Mouse (Mus musculus): ENCODE results near the gene Hmcn2. TPM values are rescaled to one million over a fixed set of nuclear protein-coding genes. Genes with fewer than 3 reads are reported as not detected.

Gene Hmcn2
- polyA plus RNA-seq, 1 experiment from 2014 or later = 0.20 TPM

GRCm38 (mm10) chr2:31291421-31291820 is 22.8 kb upstream of the Hmcn2 start:
- Histone ChIP-seq H3K36me3 (replicated peaks; ENCODE audit: insufficient read depth, low read length) (no peaks in the 10 kb centered on the region), H3K4me2 (ENCODE audit: low read depth, low read length) (no peak overlapping the region), H3K27me3 (ENCODE audit: insufficient read depth, low read length) (no peaks in the 10 kb centered on the region), H3K9ac (replicated peaks) (no peak overlapping the region), H3K9me3 (ENCODE audit: low read length) (no peaks in the 10 kb centered on the region), H3K4me1 (ENCODE audit: insufficient read depth) (no peaks in the 10 kb centered on the region), H3K27ac (ENCODE audit: low read depth) (no peak overlapping the region), H3K4me3 (ENCODE audit: low read depth, low read length) (no peak overlapping the region)
- 7% methylated on average over 6 of the region's 6 CpGs for whole genome bisulfite sequencing (ENCODE audit: insufficient replicate concordance)
- TF ChIP-seq CTCF (IDR thresholded peaks at IDR 0.05; ENCODE audit: low read depth) = peak; percentile 100
- no peak for TF ChIP-seq EP300 (IDR thresholded peaks at IDR 0.05; ENCODE audit: low read depth)
- DNase-seq (peak; percentile 73), ATAC-seq (no peak)

GRCm38 (mm10) chr2:31294985-31295384 is 19.2 kb upstream of the Hmcn2 start:
- H3K4me1 ChIP-seq (ENCODE audit: insufficient read depth) = peaks cover 5% of the 10 kb centered on the region; the same call in 1 of the 2 replicates
- H3K27ac ChIP-seq (ENCODE audit: low read depth) = no peak overlapping the region
- ATAC-seq (no peak), DNase-seq (peak; percentile 80)
- no peak for TF ChIP-seq EP300 (IDR thresholded peaks at IDR 0.05; ENCODE audit: low read depth)
- TF ChIP-seq CTCF (IDR thresholded peaks at IDR 0.05; ENCODE audit: low read depth) = peak; percentile 94
- H3K9me3 ChIP-seq (ENCODE audit: low read length) = no peaks in the 10 kb centered on the region
- H3K36me3 ChIP-seq (replicated peaks; ENCODE audit: insufficient read depth, low read length) = no peaks in the 10 kb centered on the region
- H3K4me3 ChIP-seq (ENCODE audit: low read depth, low read length) = no peak overlapping the region
- no peak overlapping the region for H3K9ac ChIP-seq (replicated peaks)
- 0% methylated on average over 4 of the region's 4 CpGs for WGBS (ENCODE audit: insufficient replicate concordance)
- H3K27me3 ChIP-seq (ENCODE audit: insufficient read depth, low read length) = no peaks in the 10 kb centered on the region
- no peak overlapping the region for H3K4me2 ChIP-seq (ENCODE audit: low read depth, low read length)

- Histone ChIP-seq H3K4me1 (ENCODE audit: insufficient read depth) (peaks cover 5% of the 10 kb centered on the region; the same call in 1 of the 2 replicates), H3K9me3 (ENCODE audit: low read length) (no peaks in the 10 kb centered on the region), H3K4me2 (ENCODE audit: low read depth, low read length) (no peak overlapping the region), H3K27me3 (ENCODE audit: insufficient read depth, low read length) (no peaks in the 10 kb centered on the region), H3K4me3 (ENCODE audit: low read depth, low read length) (no peak overlapping the region), H3K36me3 (replicated peaks; ENCODE audit: insufficient read depth, low read length) (no peaks in the 10 kb centered on the region), H3K9ac (replicated peaks) (no peak overlapping the region), H3K27ac (ENCODE audit: low read depth) (no peak overlapping the region)
- no peak for ATAC-seq
- 70% methylated on average over 6 of the region's 6 CpGs for WGBS (ENCODE audit: insufficient replicate concordance)
- no peak for DNase-seq
- TF ChIP-seq EP300 (IDR thresholded peaks at IDR 0.05; ENCODE audit: low read depth) = no peak
- TF ChIP-seq CTCF (IDR thresholded peaks at IDR 0.05; ENCODE audit: low read depth) = no peak
Observed at GRCm38 (mm10) chr2:31296395-31296794, 17.8 kb upstream of the Hmcn2 start.

GRCm38 (mm10) chr2:31297602-31298268 is 16.5 kb upstream of the Hmcn2 start:
- 8% methylated on average over 17 of the region's 17 CpGs for WGBS (ENCODE audit: insufficient replicate concordance)
- no peak for TF ChIP-seq CTCF (IDR thresholded peaks at IDR 0.05; ENCODE audit: low read depth)
- no peak for TF ChIP-seq EP300 (IDR thresholded peaks at IDR 0.05; ENCODE audit: low read depth)
- peak overlapping the region; percentile 37 for H3K4me3 ChIP-seq (ENCODE audit: low read depth, low read length)
- peak overlapping the region; percentile 64 for H3K4me2 ChIP-seq (ENCODE audit: low read depth, low read length)
- no peaks in the 10 kb centered on the region for H3K27me3 ChIP-seq (ENCODE audit: insufficient read depth, low read length)
- H3K9ac ChIP-seq (replicated peaks) = no peak overlapping the region
- H3K4me1 ChIP-seq (ENCODE audit: insufficient read depth) = peaks cover 5% of the 10 kb centered on the region; the same call in 1 of the 2 replicates
- DNase-seq (peak; percentile 64), ATAC-seq (peak; percentile 92)
- H3K9me3 ChIP-seq (ENCODE audit: low read length) = no peaks in the 10 kb centered on the region
- H3K27ac ChIP-seq (ENCODE audit: low read depth) = no peak overlapping the region
- H3K36me3 ChIP-seq (replicated peaks; ENCODE audit: insufficient read depth, low read length) = no peaks in the 10 kb centered on the region

- no peaks in the 10 kb centered on the region for H3K27me3 ChIP-seq (ENCODE audit: insufficient read depth, low read length)
- H3K4me3 ChIP-seq (ENCODE audit: low read depth, low read length) = no peak overlapping the region
- no peak overlapping the region for H3K27ac ChIP-seq (ENCODE audit: low read depth)
- H3K9ac ChIP-seq (replicated peaks) = no peak overlapping the region
- no peak for DNase-seq
- no peak overlapping the region for H3K4me2 ChIP-seq (ENCODE audit: low read depth, low read length)
- 29% methylated on average over 4 of the region's 4 CpGs for WGBS (ENCODE audit: insufficient replicate concordance)
- H3K36me3 ChIP-seq (replicated peaks; ENCODE audit: insufficient read depth, low read length) = no peaks in the 10 kb centered on the region
- ATAC-seq = no peak
- H3K4me1 ChIP-seq (ENCODE audit: insufficient read depth) = peaks cover 5% of the 10 kb centered on the region; the same call in 1 of the 2 replicates
- no peak for TF ChIP-seq EP300 (IDR thresholded peaks at IDR 0.05; ENCODE audit: low read depth)
- no peak for TF ChIP-seq CTCF (IDR thresholded peaks at IDR 0.05; ENCODE audit: low read depth)
- H3K9me3 ChIP-seq (ENCODE audit: low read length) = no peaks in the 10 kb centered on the region
Observed at GRCm38 (mm10) chr2:31298814-31299213, 15.4 kb upstream of the Hmcn2 start.

GRCm38 (mm10) chr2:31299266-31299665 is 14.9 kb upstream of the Hmcn2 start:
- no peaks in the 10 kb centered on the region for H3K9me3 ChIP-seq (ENCODE audit: low read length)
- no peak overlapping the region for H3K4me2 ChIP-seq (ENCODE audit: low read depth, low read length)
- WGBS (ENCODE audit: insufficient replicate concordance) = 22% methylated on average over 4 of the region's 4 CpGs
- DNase-seq (no peak), ATAC-seq (no peak)
- H3K27ac ChIP-seq (ENCODE audit: low read depth) = no peak overlapping the region
- no peak overlapping the region for H3K9ac ChIP-seq (replicated peaks)
- TF ChIP-seq EP300 (IDR thresholded peaks at IDR 0.05; ENCODE audit: low read depth) = no peak
- TF ChIP-seq CTCF (IDR thresholded peaks at IDR 0.05; ENCODE audit: low read depth) = peak; percentile 77
- H3K4me3 ChIP-seq (ENCODE audit: low read depth, low read length) = no peak overlapping the region
- H3K27me3 ChIP-seq (ENCODE audit: insufficient read depth, low read length) = no peaks in the 10 kb centered on the region
- H3K4me1 ChIP-seq (ENCODE audit: insufficient read depth) = peaks cover 5% of the 10 kb centered on the region; the same call in 1 of the 2 replicates
- H3K36me3 ChIP-seq (replicated peaks; ENCODE audit: insufficient read depth, low read length) = no peaks in the 10 kb centered on the region

All from liver, postnatal 0 days (tissue).